8 mouse cellular contexts compared by ENCODE assay signal in genomic region chr8:77724046-77724930, GRCm38 (mm10). TPM values are rescaled to one million over a fixed set of nuclear protein-coding genes. Genes with fewer than 3 reads are reported as not detected.
DNase-seq lines count a peak whose midpoint lies in the region; ATAC-seq and TF ChIP-seq lines count a peak whose summit lies in the region.

Gene Ednra, minus strand, starts transcription at chr8:77724464.

- ATAC-seq in common myeloid progenitor, adult 5-6 weeks (replicated peaks; ENCODE audit: low read depth, poor library complexity, severe bottlenecking), result peak; percentile 29; the same call in 1 of the 2 replicates
- peak; percentile 87 for ATAC-seq in hindbrain, postnatal 0 days
- ATAC-seq in limb, embryonic 11.5 days (ENCODE audit: insufficient number of reproducible peaks, low FRiP score, low TSS enrichment, low read depth), result peak; percentile 80
- peak; percentile 89 for ATAC-seq in midbrain, embryonic 12.5 days (ENCODE audit: low FRiP score, low read depth)
- ATAC-seq in stomach, postnatal 0 days (ENCODE audit: low FRiP score, low TSS enrichment), result peak; percentile 80

- TF ChIP-seq EP300 in stomach, postnatal 0 days (optimal IDR thresholded peaks at IDR 0.05), result no peak

- peak; percentile 47 for DNase-seq in WW6 (ENCODE audit: low read depth, low spot score)
- DNase-seq in gastrocnemius, postnatal 36 days, result peak; percentile 22 to 34
- DNase-seq in hindbrain, postnatal 0 days (ENCODE audit: low spot score), result peak; percentile 58
- peak; percentile 80 for DNase-seq in limb, embryonic 11.5 days (ENCODE audit: low spot score)
- peak; percentile 58 for DNase-seq in stomach, postnatal 0 days (ENCODE audit: low spot score)
- DNase-seq in cerebellum, postnatal 36 days, result no peak

- no peaks in the 10 kb centered on the region for H3K27me3 ChIP-seq in hindbrain, postnatal 0 days (ENCODE audit: insufficient read depth, low read length)
- no peaks in the 10 kb centered on the region for H3K27me3 ChIP-seq in limb, embryonic 11.5 days (ENCODE audit: control insufficient read depth, insufficient read depth, low read length)
- no peaks in the 10 kb centered on the region for H3K27me3 ChIP-seq in midbrain, embryonic 12.5 days
- H3K27me3 ChIP-seq in stomach, postnatal 0 days (ENCODE audit: control insufficient read depth, insufficient read depth, low read length), result no peaks in the 10 kb centered on the region

- H3K4me2 ChIP-seq in hindbrain, postnatal 0 days (ENCODE audit: low read depth, low read length), result peak within 1 kb of the TSS; percentile 74
- H3K4me2 ChIP-seq in limb, embryonic 11.5 days (ENCODE audit: low read depth, severe bottlenecking), result peak within 1 kb of the TSS; percentile 71
- H3K4me2 ChIP-seq in midbrain, embryonic 12.5 days (replicated peaks), result peak within 1 kb of the TSS; percentile 87
- peak within 1 kb of the TSS; percentile 65 for H3K4me2 ChIP-seq in stomach, postnatal 0 days (replicated peaks; ENCODE audit: low read depth)

- intact Hi-C loops in gastrocnemius, postnatal 36 days (cut with DNase I), result loop anchor here (10.0 kb wide), 1 partner anchor 111 kb away; no protein-coding TSS in a partner anchor

- H3K9ac ChIP-seq in hindbrain, postnatal 0 days (replicated peaks; ENCODE audit: low read length), result peak within 1 kb of the TSS; percentile 30
- peak within 1 kb of the TSS; percentile 94 for H3K9ac ChIP-seq in limb, embryonic 11.5 days (ENCODE audit: low read length)
- H3K9ac ChIP-seq in midbrain, embryonic 12.5 days (replicated peaks), result peak within 1 kb of the TSS; percentile 59
- peak within 1 kb of the TSS; percentile 61 for H3K9ac ChIP-seq in stomach, postnatal 0 days (ENCODE audit: low read length)

- peak within 1 kb of the TSS; percentile 62 for H3K27ac ChIP-seq in hindbrain, postnatal 0 days
- peak within 1 kb of the TSS; percentile 94 for H3K27ac ChIP-seq in limb, embryonic 11.5 days (replicated peaks; ENCODE audit: low read depth, low read length)
- H3K27ac ChIP-seq in midbrain, embryonic 12.5 days (replicated peaks), result 0 out of 2 replicates have a peak within 1 kb of the TSS, but pooled peaks have one; percentile 22
- H3K27ac ChIP-seq in stomach, postnatal 0 days (replicated peaks), result peak within 1 kb of the TSS; percentile 88

- H3K36me3 ChIP-seq in hindbrain, postnatal 0 days (ENCODE audit: insufficient read depth, low read length), result no peaks in the 10 kb centered on the region
- H3K36me3 ChIP-seq in limb, embryonic 11.5 days (ENCODE audit: control insufficient read depth, insufficient read depth, low read length), result no peaks in the 10 kb centered on the region
- no peaks in the 10 kb centered on the region for H3K36me3 ChIP-seq in midbrain, embryonic 12.5 days
- no peaks in the 10 kb centered on the region for H3K36me3 ChIP-seq in stomach, postnatal 0 days (ENCODE audit: control insufficient read depth, insufficient read depth, low read length)

- no peaks in the 10 kb centered on the region for H3K9me3 ChIP-seq in hindbrain, postnatal 0 days (ENCODE audit: low read length)
- H3K9me3 ChIP-seq in limb, embryonic 11.5 days (ENCODE audit: control insufficient read depth, low read length), result no peaks in the 10 kb centered on the region
- no peaks in the 10 kb centered on the region for H3K9me3 ChIP-seq in midbrain, embryonic 12.5 days
- H3K9me3 ChIP-seq in stomach, postnatal 0 days (ENCODE audit: control insufficient read depth, low read length), result no peaks in the 10 kb centered on the region

- peak within 1 kb of the TSS; percentile 42 for H3K4me3 ChIP-seq in hindbrain, postnatal 0 days (ENCODE audit: low read length)
- H3K4me3 ChIP-seq in limb, embryonic 11.5 days (ENCODE audit: low read depth, low read length), result peak within 1 kb of the TSS; percentile 75
- H3K4me3 ChIP-seq in midbrain, embryonic 12.5 days, result peak within 1 kb of the TSS; percentile 51
- peak within 1 kb of the TSS; percentile 52 for H3K4me3 ChIP-seq in stomach, postnatal 0 days (ENCODE audit: low read depth, low read length)

- 2% methylated on average over 27 of the region's 27 CpGs for WGBS in hindbrain, postnatal 0 days
- under 1% methylated on average over 27 of the region's 27 CpGs for WGBS in limb, embryonic 11.5 days
- WGBS in midbrain, embryonic 12.5 days, result 1% methylated on average over 27 of the region's 27 CpGs
- WGBS in stomach, postnatal 0 days, result 2% methylated on average over 27 of the region's 27 CpGs

- H3K4me1 ChIP-seq in hindbrain, postnatal 0 days (ENCODE audit: insufficient read depth, low read length), result no peaks in the 10 kb centered on the region
- peaks cover 20% of the 10 kb centered on the region for H3K4me1 ChIP-seq in limb, embryonic 11.5 days (ENCODE audit: control insufficient read depth, insufficient read depth, low read length)
- peaks cover 10% of the 10 kb centered on the region; the same call in 1 of the 2 replicates for H3K4me1 ChIP-seq in midbrain, embryonic 12.5 days
- H3K4me1 ChIP-seq in stomach, postnatal 0 days (replicated peaks; ENCODE audit: control insufficient read depth, insufficient read depth), result no peaks in the 10 kb centered on the region

- TF ChIP-seq CTCF in hindbrain, postnatal 0 days (IDR thresholded peaks at IDR 0.05; ENCODE audit: low read depth), result peak; percentile 38
- peak; percentile 55 for TF ChIP-seq CTCF in stomach, postnatal 0 days (IDR thresholded peaks at IDR 0.05; ENCODE audit: low read depth)

RNA-seq across cellular contexts. Expression of gene Ednra, which starts in this region (rescaled TPM):
- 0.23 TPM in 1 of 2 replicates, not detected in the other for total RNA-seq in common myeloid progenitor, adult 5-6 weeks (2017)
- 1 to 10 TPM; 1.7 to 1.9 TPM for total RNA-seq in gastrocnemius, postnatal 36 days (2021)
- total RNA-seq in hindbrain, postnatal 0 days (2014; rRNA removed), result 6.9 and 7.7 TPM in 2 replicates
- polyA plus RNA-seq in hindbrain, postnatal 0 days (2015; fragmentation: Nextera tagmentation; extraction: Ambion mirVana), result 4.6 and 4.7 TPM in 2 replicates
- 62.3 and 74.3 TPM in 2 replicates for polyA plus RNA-seq in limb, embryonic 11.5 days (2014; fragmentation: Nextera tagmentation; extraction: Ambion mirVana)
- polyA plus RNA-seq in midbrain, embryonic 12.5 days (2016; fragmentation: Nextera tagmentation; extraction: Ambion mirVana), result 9.4 and 11.9 TPM in 2 replicates
- polyA plus RNA-seq in stomach, postnatal 0 days (2015; fragmentation: Nextera tagmentation; extraction: Ambion mirVana), result 7.3 and 8.3 TPM in 2 replicates

Comparison
In these comparisons a context has a peak if more than half of its experiments do, and no peak if none do; other contexts are left out.
1. Peak in ATAC-seq in common myeloid progenitor, adult 5-6 weeks; RNA of the gene not detected or under 1 TPM.
2. DNase-seq: peak in WW6 (single experiment), gastrocnemius, postnatal 36 days (2 of 2), hindbrain, postnatal 0 days (single experiment), limb, embryonic 11.5 days (single experiment) and stomach, postnatal 0 days (single experiment); none in cerebellum, postnatal 36 days (0 of 2).
3. ATAC-seq: peak in every context shown above with its lines; median percentile 89 in midbrain, embryonic 12.5 days; 87 in hindbrain, postnatal 0 days; 80 in limb, embryonic 11.5 days; 80 in stomach, postnatal 0 days; 29 in common myeloid progenitor, adult 5-6 weeks.
4. H3K27ac ChIP-seq: peak in every context shown above with its lines; median percentile 94 in limb, embryonic 11.5 days; 88 in stomach, postnatal 0 days; 62 in hindbrain, postnatal 0 days; 22 in midbrain, embryonic 12.5 days.
5. H3K9ac ChIP-seq: peak in every context shown above with its lines; median percentile 94 in limb, embryonic 11.5 days; 61 in stomach, postnatal 0 days; 59 in midbrain, embryonic 12.5 days; 30 in hindbrain, postnatal 0 days.
6. Peak in every context shown above with its lines, with median percentiles within 50 percentile points of each other: H3K4me2 ChIP-seq and H3K4me3 ChIP-seq.